Mouse (Mus musculus) R1 (cell line): ENCODE measurements around the gene Hnf4a.
"Not testable (repeated sequence)": the region's sequence is repeated elsewhere in the genome, so short reads cannot be mapped to it uniquely, and the experiment has no call there.

Source experiments
- DNase-seq: peaks from one replicate; pipeline ENCODE4 v3.0.0-alpha.2; 2018; ENCODE audit warnings: low read depth, low spot score

Gene Hnf4a

GRCm38 (mm10) chr2:163617874-163618273 is 111.3 kb downstream of the Hnf4a start:
- no peak for DNase-seq

GRCm38 (mm10) chr2:163620451-163620850 is 113.8 kb downstream of the Hnf4a start:
- no peak for DNase-seq

- DNase-seq: not testable (repeated sequence)
Measured at GRCm38 (mm10) chr2:163621401-163621800, 114.8 kb downstream of the Hnf4a start.
